Mouse (Mus musculus) ES-Bruce4 (cell line): ENCODE measurements around the gene Naa40. TPM values are rescaled to one million over a fixed set of nuclear protein-coding genes. Genes with fewer than 3 reads are reported as not detected.

Experiments
- H3K27ac ChIP-seq: 2 replicates; pipeline ENCODE4 v1.5.1; 2012; ENCODE audit warnings: low read length, inconsistent platforms; ENCODE audit not compliant: insufficient read depth
- H3K27me3 ChIP-seq: 2 replicates; pipeline ENCODE4 v1.6.1; 2012; ENCODE audit warnings: mild to moderate bottlenecking, low read length, inconsistent platforms; ENCODE audit not compliant: control insufficient read depth, poor library complexity, insufficient read depth, severe bottlenecking
- H3K36me3 ChIP-seq: 2 replicates; pipeline ENCODE4 v1.6.1; 2012; ENCODE audit warnings: inconsistent platforms, mild to moderate bottlenecking, low read length, moderate library complexity; ENCODE audit not compliant: control insufficient read depth, poor library complexity, insufficient read depth, severe bottlenecking
- H3K4me1 ChIP-seq: one replicate; pipeline ENCODE4 v1.8.1; 2011; ENCODE audit warnings: low read length; ENCODE audit not compliant: control insufficient read depth, insufficient read depth
- H3K4me3 ChIP-seq: 2 replicates; pipeline ENCODE4 v1.5.1; 2011; ENCODE audit warnings: low read depth, mild to moderate bottlenecking, low read length
- H3K9ac ChIP-seq: 2 replicates; pipeline ENCODE4 v1.6.1; 2012; ENCODE audit warnings: low read depth, mild to moderate bottlenecking, inconsistent platforms; ENCODE audit not compliant: poor library complexity, severe bottlenecking
- H3K9me3 ChIP-seq: replicated peaks from 2 replicates; pipeline ENCODE4 v1.6.1; 2012; ENCODE audit warnings: mild to moderate bottlenecking, low read length, inconsistent platforms; ENCODE audit not compliant: control insufficient read depth, poor library complexity, insufficient read depth, severe bottlenecking
- CTCF ChIP-seq: IDR thresholded peaks from one replicate; pipeline ENCODE4 v1.8.1; 2011; ENCODE audit warnings: low read depth, low read length
- EP300 ChIP-seq: IDR thresholded peaks from 2 replicates; pipeline ENCODE4 v1.6.1; 2011; ENCODE audit warnings: low read depth, low read length; ENCODE audit not compliant: insufficient read depth
- POLR2A ChIP-seq: IDR thresholded peaks from one replicate; pipeline ENCODE4 v1.8.1; 2011; ENCODE audit warnings: low read length; ENCODE audit not compliant: insufficient read depth
- polyA plus RNA-seq: library from polyadenylated mRNA; stranded (reverse); fragments of >200 nt; gene quantifications from 2 replicates; pipeline ENCODE4 v1.2.4, GENCODE M21; 2011; ENCODE audit warnings: low read depth; ENCODE audit not compliant: missing spikeins, insufficient read depth, insufficient read length

Gene Naa40
- polyA plus RNA-seq, 1 experiment = 41.0 TPM

GRCm38 (mm10) chr19:7279114-7279513 lies 38.1 kb upstream of the Naa40 start:
- H3K4me3 ChIP-seq = no peak overlapping the region
- no peak overlapping the region for H3K27ac ChIP-seq
- TF ChIP-seq EP300 (no peak), CTCF (peak; percentile 80)
- H3K9ac ChIP-seq = no peak overlapping the region
- H3K4me1 ChIP-seq = no peaks in the 10 kb centered on the region
- H3K27me3 ChIP-seq = no peaks in the 10 kb centered on the region
- no peaks in the 10 kb centered on the region for H3K9me3 ChIP-seq
- H3K36me3 ChIP-seq = peaks cover 16% of the 10 kb centered on the region

- TF ChIP-seq EP300 (no peak), POLR2A (no peak)
- no peak overlapping the region for H3K9ac ChIP-seq
- H3K4me3 ChIP-seq = no peak overlapping the region
- no peak overlapping the region for H3K27ac ChIP-seq
- H3K4me1 ChIP-seq = no peaks in the 10 kb centered on the region
- peaks cover 18% of the 10 kb centered on the region for H3K36me3 ChIP-seq
- H3K27me3 ChIP-seq = no peaks in the 10 kb centered on the region
- H3K9me3 ChIP-seq = no peaks in the 10 kb centered on the region
Observed at GRCm38 (mm10) chr19:7278200-7278906, 37.4 kb upstream of the Naa40 start.

DNA sequence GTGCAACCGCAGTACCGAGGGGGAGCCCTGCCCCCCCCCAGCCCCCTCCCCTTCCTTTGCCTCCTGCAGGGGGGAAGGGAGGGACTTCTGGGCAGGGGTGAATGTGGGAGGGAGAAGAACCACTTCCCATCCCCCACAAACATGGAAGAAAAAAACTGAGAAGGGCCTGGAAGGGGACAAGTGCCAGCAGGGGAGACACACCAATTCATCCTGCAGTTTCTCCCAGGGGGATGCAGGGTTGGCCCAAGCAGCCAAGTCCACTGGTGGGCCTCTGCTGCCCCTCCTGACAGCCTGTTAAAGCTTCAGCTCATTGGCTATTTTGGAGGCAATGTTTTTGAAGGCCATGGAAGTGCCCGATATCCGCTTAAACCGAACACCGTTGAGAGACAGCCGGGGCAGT lies 35.8 kb upstream of the Naa40 start:
- peaks cover 24% of the 10 kb centered on the region for H3K36me3 ChIP-seq
- no peaks in the 10 kb centered on the region for H3K4me1 ChIP-seq
- H3K9me3 ChIP-seq = no peaks in the 10 kb centered on the region
- TF ChIP-seq EP300 (no peak), CTCF (no peak), POLR2A (no peak)
- no peak overlapping the region for H3K4me3 ChIP-seq
- H3K27me3 ChIP-seq = no peaks in the 10 kb centered on the region
- H3K9ac ChIP-seq = no peak overlapping the region
- H3K27ac ChIP-seq = no peak overlapping the region

DNA sequence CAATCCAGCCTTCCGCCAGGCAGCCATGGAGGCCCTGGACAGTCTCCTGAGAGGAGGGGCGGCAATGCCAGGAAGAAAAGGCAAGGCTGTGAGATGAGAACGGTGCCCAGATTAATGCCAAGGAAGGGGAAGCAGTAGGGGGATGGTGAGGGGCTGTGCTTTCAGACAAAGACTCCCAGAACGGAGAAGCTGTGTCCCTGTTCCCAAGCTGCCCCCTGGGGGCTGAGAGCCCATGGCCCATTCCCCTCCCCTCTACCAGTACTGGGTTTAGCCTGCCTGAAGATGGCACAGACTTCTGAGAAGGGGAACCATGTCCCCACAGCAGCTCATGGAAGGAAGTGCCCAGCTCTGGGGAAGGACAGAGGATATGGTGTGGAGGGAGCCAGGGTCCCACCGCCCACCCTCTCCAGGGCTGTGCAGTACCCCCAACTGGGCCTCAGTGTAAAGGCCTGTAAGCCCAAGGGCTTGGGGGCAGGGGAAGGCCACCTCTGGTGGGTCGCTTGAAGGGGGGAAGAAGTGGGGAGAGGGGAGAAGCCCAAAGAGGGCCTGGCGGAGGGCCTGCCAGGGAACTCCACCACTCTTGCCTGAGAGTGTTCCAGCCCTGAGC lies 35.2 kb upstream of the Naa40 start:
- Histone ChIP-seq H3K9ac (no peak overlapping the region), H3K9me3 (no peaks in the 10 kb centered on the region), H3K36me3 (peaks cover 28% of the 10 kb centered on the region), H3K4me1 (peaks cover 2% of the 10 kb centered on the region), H3K27me3 (no peaks in the 10 kb centered on the region), H3K27ac (no peak overlapping the region), H3K4me3 (no peak overlapping the region)
- TF ChIP-seq EP300 (no peak), CTCF (no peak), POLR2A (no peak)

GRCm38 (mm10) chr19:7275131-7275789 lies 34.3 kb upstream of the Naa40 start:
- TF ChIP-seq POLR2A (no peak), CTCF (no peak)
- H3K27ac ChIP-seq = peak overlapping the region; percentile 36; the same call in 1 of the 2 replicates
- H3K9ac ChIP-seq = no peak overlapping the region
- no peaks in the 10 kb centered on the region for H3K27me3 ChIP-seq
- H3K9me3 ChIP-seq = no peaks in the 10 kb centered on the region
- H3K4me3 ChIP-seq = no peak overlapping the region
- H3K4me1 ChIP-seq = peaks cover 2% of the 10 kb centered on the region
- H3K36me3 ChIP-seq = peaks cover 32% of the 10 kb centered on the region

- peaks cover 2% of the 10 kb centered on the region for H3K4me1 ChIP-seq
- peak overlapping the region; percentile 36; the same call in 1 of the 2 replicates for H3K27ac ChIP-seq
- H3K9ac ChIP-seq = 0 out of 2 replicates have a peak overlapping the region, but pooled peaks have one; percentile 15
- H3K9me3 ChIP-seq = no peaks in the 10 kb centered on the region
- TF ChIP-seq EP300 (peak; percentile 42; the same call in 1 of the 2 replicates), CTCF (no peak), POLR2A (no peak)
- H3K4me3 ChIP-seq = peak overlapping the region; percentile 13; the same call in 1 of the 2 replicates
- H3K36me3 ChIP-seq = peaks cover 32% of the 10 kb centered on the region
- no peaks in the 10 kb centered on the region for H3K27me3 ChIP-seq
Observed at GRCm38 (mm10) chr19:7274326-7274990, 33.5 kb upstream of the Naa40 start.
